Mouse (Mus musculus): ENCODE results near the gene Alkbh1. TPM values are rescaled to one million over a fixed set of nuclear protein-coding genes. Genes with fewer than 3 reads are reported as not detected.

The Alkbh1 gene
- total RNA-seq, 2 experiments from 2014 or later = 17.7 to 25.6 TPM

DNA sequence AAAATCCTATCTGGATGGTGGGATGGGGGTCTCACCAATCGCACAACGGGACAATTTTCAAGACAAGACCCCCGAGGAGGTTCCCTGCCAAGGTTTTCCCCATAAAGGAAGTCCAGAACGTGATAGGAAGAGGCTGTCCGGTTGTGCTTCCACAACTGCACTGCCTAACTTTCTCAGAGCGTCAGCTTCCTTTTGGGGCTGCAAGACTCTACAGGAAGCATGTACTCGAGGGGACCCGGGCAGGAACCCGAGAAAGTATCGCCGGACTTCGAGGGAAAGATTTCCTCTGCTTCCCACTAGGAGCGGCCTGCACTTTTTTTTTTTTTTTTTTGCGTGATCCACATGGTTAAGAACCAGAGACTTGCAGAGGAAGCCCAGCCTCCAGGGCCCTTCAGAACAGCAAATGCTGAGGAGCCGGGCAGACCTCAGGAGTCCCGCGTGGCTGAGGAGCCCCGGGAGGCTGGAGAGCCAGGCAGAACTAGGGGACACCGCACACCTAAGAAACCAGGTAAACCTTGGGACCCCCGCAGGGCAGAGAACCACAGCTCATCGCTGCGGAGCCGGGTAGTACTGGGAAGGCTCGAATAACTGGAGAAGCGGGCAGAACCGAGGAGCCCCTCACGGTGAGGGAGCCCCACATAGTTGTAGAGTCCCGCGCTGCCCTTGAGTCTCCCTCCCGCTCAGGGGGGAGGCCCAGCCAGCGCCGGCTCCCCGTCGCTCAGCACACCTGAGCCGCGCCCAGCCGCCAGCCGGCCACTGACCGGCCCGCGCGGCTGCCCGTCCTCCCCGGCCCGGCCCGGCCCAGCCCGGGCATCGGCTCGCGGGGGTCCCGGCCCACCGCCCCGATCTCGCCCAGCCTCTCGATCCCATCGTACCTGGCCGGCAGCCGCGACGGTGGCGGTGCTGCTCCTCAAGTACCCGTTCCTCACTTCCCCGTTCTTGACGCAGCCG is 56.4 kb downstream of the Alkbh1 start:
- ATAC-seq (ENCODE audit: poor library complexity, severe bottlenecking) = peak; percentile 17; the same call in 1 of the 2 replicates

DNA sequence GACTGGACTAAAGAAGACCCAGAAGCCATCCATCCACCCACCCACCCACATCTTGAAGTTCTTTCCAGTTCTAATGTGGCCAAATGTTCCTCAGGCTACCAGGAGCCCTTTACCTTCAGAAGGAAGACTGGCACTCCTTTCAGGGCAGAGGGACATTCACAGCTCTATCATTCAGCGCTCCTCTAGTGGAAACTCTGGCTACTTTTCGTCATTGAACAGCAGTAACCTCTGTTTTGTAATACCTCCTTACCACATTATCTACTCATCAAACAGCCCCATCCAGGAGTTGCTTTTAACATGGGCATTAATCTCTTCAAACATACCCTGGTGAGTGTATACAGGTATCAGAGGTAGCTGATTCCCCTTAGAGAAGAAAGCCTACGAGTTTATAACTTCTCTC is 58.8 kb downstream of the Alkbh1 start:
- no peak for ATAC-seq (ENCODE audit: poor library complexity, severe bottlenecking)

GRCm38 (mm10) chr12:87381380-87381682 is 62.5 kb downstream of the Alkbh1 start:
- ATAC-seq (ENCODE audit: poor library complexity, severe bottlenecking) = no peak

GRCm38 (mm10) chr12:87380586-87381379 is 63.0 kb downstream of the Alkbh1 start:
- 0 out of 2 replicates have a peak, but pooled peaks have one; percentile 38 for ATAC-seq (ENCODE audit: poor library complexity, severe bottlenecking)

DNA sequence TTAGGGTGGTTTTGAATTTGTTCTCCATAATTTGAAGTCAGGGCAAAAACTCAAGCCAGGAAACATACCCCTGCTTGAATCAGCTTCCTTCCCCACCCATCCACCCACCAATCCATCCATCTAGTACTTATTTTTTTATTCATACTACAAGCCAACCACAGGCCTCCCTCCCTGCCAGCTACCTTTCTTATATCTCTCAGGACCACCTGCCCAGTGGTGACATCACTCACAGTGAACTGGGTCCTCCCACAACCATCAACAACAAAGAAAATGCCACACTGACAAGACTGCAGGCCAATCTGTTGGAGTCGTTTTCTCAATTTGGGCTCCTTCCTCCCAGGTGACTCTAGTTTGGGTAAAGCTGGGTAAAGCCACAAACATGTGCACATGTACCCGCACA is 64.3 kb downstream of the Alkbh1 start:
- no peak for ATAC-seq (ENCODE audit: poor library complexity, severe bottlenecking)

Other genes with a start within 250 kb of the Alkbh1 start
- gene Samd15, start 244.3 kb downstream of the Alkbh1 start, total RNA-seq (2015) = 0.18 and 0.22 TPM in 2 replicates
- gene Samd15, start 244.3 kb downstream of the Alkbh1 start, total RNA-seq (2017) = 0.11 and 1.2 TPM in 2 replicates
- gene Tmed8, start 243.6 kb downstream of the Alkbh1 start, total RNA-seq (2015) = 7.1 and 7.9 TPM in 2 replicates
- 8.7 and 10.8 TPM in 2 replicates for gene Tmed8, start 243.6 kb downstream of the Alkbh1 start, total RNA-seq (2017)
- 0.87 and 1.9 TPM in 2 replicates for gene Noxred1, start 205.3 kb downstream of the Alkbh1 start, total RNA-seq (2015)
- 0.45 and 0.81 TPM in 2 replicates for gene Noxred1, start 205.3 kb downstream of the Alkbh1 start, total RNA-seq (2017)
- 29.3 and 38.2 TPM in 2 replicates for gene Vipas39, start 177.8 kb downstream of the Alkbh1 start, total RNA-seq (2015)
- 26.4 and 30.9 TPM in 2 replicates for gene Vipas39, start 177.8 kb downstream of the Alkbh1 start, total RNA-seq (2017)
- 45.5 and 61.6 TPM in 2 replicates for gene Ahsa1, start 177.5 kb downstream of the Alkbh1 start, total RNA-seq (2015)
- 166 and 169 TPM in 2 replicates for gene Ahsa1, start 177.5 kb downstream of the Alkbh1 start, total RNA-seq (2017)
- gene Ism2, start 144.3 kb downstream of the Alkbh1 start, total RNA-seq (2015) = not detected in 2 replicates
- gene Ism2, start 144.3 kb downstream of the Alkbh1 start, total RNA-seq (2017) = not detected in 2 replicates
- 210 and 245 TPM in 2 replicates for gene Sptlc2, start 55.7 kb downstream of the Alkbh1 start, total RNA-seq (2015)
- 168 and 181 TPM in 2 replicates for gene Sptlc2, start 55.7 kb downstream of the Alkbh1 start, total RNA-seq (2017)
- 74.3 and 85.7 TPM in 2 replicates for gene Slirp, start 121 bp downstream of the Alkbh1 start, total RNA-seq (2015)
- 34.3 and 64.3 TPM in 2 replicates for gene Slirp, start 121 bp downstream of the Alkbh1 start, total RNA-seq (2017)
- gene Snw1, start 28.3 kb upstream of the Alkbh1 start, total RNA-seq (2015) = 38.4 and 38.9 TPM in 2 replicates
- gene Snw1, start 28.3 kb upstream of the Alkbh1 start, total RNA-seq (2017) = 124 and 141 TPM in 2 replicates
- not detected in 2 replicates for gene Gm5788, start 50.7 kb upstream of the Alkbh1 start, total RNA-seq (2015)
- gene Gm5788, start 50.7 kb upstream of the Alkbh1 start, total RNA-seq (2017) = not detected in 2 replicates
- gene Gm8300, start 70.3 kb upstream of the Alkbh1 start, total RNA-seq (2015) = not detected in 2 replicates
- gene Gm8300, start 70.3 kb upstream of the Alkbh1 start, total RNA-seq (2017) = not detected in 2 replicates
- gene Oog1, start 158.7 kb upstream of the Alkbh1 start, total RNA-seq (2015) = not detected in 2 replicates
- not detected in 2 replicates for gene Oog1, start 158.7 kb upstream of the Alkbh1 start, total RNA-seq (2017)
- gene Gm4027, start 174.9 kb upstream of the Alkbh1 start, total RNA-seq (2015) = not detected in 2 replicates
- gene Gm4027, start 174.9 kb upstream of the Alkbh1 start, total RNA-seq (2017) = not detected in 2 replicates
- not detected in 2 replicates for gene Gm16381, start 200.6 kb upstream of the Alkbh1 start, total RNA-seq (2015)
- not detected in 2 replicates for gene Gm16381, start 200.6 kb upstream of the Alkbh1 start, total RNA-seq (2017)

Data from megakaryocyte, adult 5-6 weeks (primary cell).